Mouse (Mus musculus) neural tube, embryonic 13.5 days (tissue): ENCODE results near the gene Plekhg5. TPM values are rescaled to one million over a fixed set of nuclear protein-coding genes. Genes with fewer than 3 reads are reported as not detected.
A peak's percentile ranks its signal among the peaks of the same experiment; 100 is the strongest.

Source experiments
- ATAC-seq: fragments of 200-750 bp; cut with Nextera tagmentation; 2 replicates; pipeline ENCODE4 v1.8.0; 2017; ENCODE audit warnings: low read depth, mild to moderate bottlenecking, moderate TSS enrichment, moderate library complexity
- H3K27ac ChIP-seq: fragments of 300-500 bp; sonication (generic); replicated peaks from 2 replicates; pipeline ENCODE4 v1.5.1; 2015; ENCODE audit warnings: moderate library complexity, mild to moderate bottlenecking, inconsistent platforms
- H3K27me3 ChIP-seq: fragments of 300-500 bp; sonication (generic); 2 replicates; pipeline ENCODE4 v1.6.1; 2015; ENCODE audit warnings: mild to moderate bottlenecking, inconsistent platforms
- H3K36me3 ChIP-seq: fragments of 300-500 bp; sonication (generic); 2 replicates; pipeline ENCODE4 v1.6.1; 2015; ENCODE audit warnings: mild to moderate bottlenecking, inconsistent platforms
- H3K4me1 ChIP-seq: fragments of 300-500 bp; sonication (generic); replicated peaks from 2 replicates; pipeline ENCODE4 v1.6.1; 2015; ENCODE audit warnings: inconsistent platforms
- H3K4me2 ChIP-seq: fragments of 300-500 bp; sonication (generic); 2 replicates; pipeline ENCODE4 v1.6.1; 2015; ENCODE audit warnings: inconsistent platforms, mild to moderate bottlenecking, moderate library complexity
- H3K4me3 ChIP-seq: fragments of 300-500 bp; sonication (generic); 2 replicates; pipeline ENCODE4 v1.5.1; 2015; ENCODE audit warnings: mild to moderate bottlenecking, inconsistent platforms
- H3K9ac ChIP-seq: fragments of 300-500 bp; sonication (generic); 2 replicates; pipeline ENCODE4 v1.6.1; 2015; ENCODE audit warnings: moderate library complexity, mild to moderate bottlenecking, inconsistent platforms
- H3K9me3 ChIP-seq: fragments of 300-500 bp; sonication (generic); 2 replicates; pipeline ENCODE4 v1.6.1; 2016; ENCODE audit warnings: inconsistent platforms
- WGBS: fragments of 180-500 bp; shearing (Covaris S2); methylation state at CpG from one replicate; pipeline ENCODE4 v1.1.7; 2015; 5-methylcytosine and 5-hydroxymethylcytosine counted together
- polyA plus RNA-seq: library from polyadenylated mRNA; unstranded; fragments of >200 nt; fragmentation: Nextera tagmentation; extraction: Ambion mirVana; gene quantifications from 2 replicates; pipeline ENCODE4 v1.2.1, GENCODE M21; 2015

Plekhg5 gene
- polyA plus RNA-seq, 1 experiment from 2014 or later = 9.9 TPM

GRCm38 (mm10) chr4:152145473-152145872 lies 73.2 kb downstream of the Plekhg5 start:
- Histone ChIP-seq H3K9me3 (no peaks in the 10 kb centered on the region), H3K4me1 (no peaks in the 10 kb centered on the region), H3K9ac (no peak overlapping the region), H3K27me3 (peaks cover 55% of the 10 kb centered on the region), H3K4me3 (no peak overlapping the region), H3K27ac (no peak overlapping the region), H3K4me2 (no peak overlapping the region), H3K36me3 (no peaks in the 10 kb centered on the region)
- ATAC-seq = no peak
- 66% methylated on average over 10 of the region's 10 CpGs for WGBS

DNA sequence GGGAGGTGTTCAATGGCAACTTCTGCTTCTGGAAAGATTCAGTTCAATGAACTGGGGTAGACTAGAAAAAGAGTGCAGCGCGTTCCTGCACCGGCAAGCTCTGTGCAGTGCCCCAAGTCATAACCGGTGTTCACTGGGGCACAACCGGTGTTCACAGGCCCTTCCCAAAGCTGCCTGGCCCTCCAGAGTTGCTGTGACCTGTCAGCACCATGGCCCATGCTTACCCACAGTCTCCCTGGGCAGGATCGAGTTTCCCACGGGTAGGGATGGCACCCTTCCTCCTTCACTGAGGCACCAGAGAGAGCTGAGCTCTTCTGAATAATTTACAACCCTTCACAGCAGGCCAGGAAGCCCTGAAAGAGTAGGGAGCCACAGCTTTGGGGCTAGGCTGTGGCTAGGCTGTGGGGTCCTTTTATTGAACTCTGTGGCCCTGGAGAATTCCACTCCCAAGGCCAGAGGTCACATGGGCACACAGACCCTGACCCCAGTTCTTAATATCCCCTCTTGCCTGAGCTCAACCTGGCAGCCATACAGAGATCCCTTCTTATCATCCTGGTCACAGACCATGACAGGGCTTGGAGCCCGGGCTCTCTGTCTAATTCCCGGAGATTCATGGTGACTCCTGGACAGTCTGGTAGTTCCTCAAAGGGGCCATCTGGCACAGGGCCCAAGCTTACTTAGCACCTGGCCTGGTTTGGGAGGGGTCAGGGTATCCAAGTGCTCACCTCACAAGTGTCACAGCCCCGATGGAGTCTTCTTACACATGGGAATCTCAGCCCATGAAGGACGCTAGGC lies 73.9 kb downstream of the Plekhg5 start:
- H3K4me3 ChIP-seq = no peak overlapping the region
- no peaks in the 10 kb centered on the region for H3K4me1 ChIP-seq
- H3K27me3 ChIP-seq = peaks cover 56% of the 10 kb centered on the region
- H3K9ac ChIP-seq = no peak overlapping the region
- ATAC-seq = no peak
- no peaks in the 10 kb centered on the region for H3K9me3 ChIP-seq
- H3K4me2 ChIP-seq = no peak overlapping the region
- 48% methylated on average over 11 of the region's 11 CpGs for WGBS
- H3K27ac ChIP-seq = no peak overlapping the region
- no peaks in the 10 kb centered on the region for H3K36me3 ChIP-seq

- H3K9ac ChIP-seq = no peak overlapping the region
- no peaks in the 10 kb centered on the region for H3K9me3 ChIP-seq
- H3K4me2 ChIP-seq = no peak overlapping the region
- no peak overlapping the region for H3K4me3 ChIP-seq
- WGBS = 71% methylated on average over 4 of the region's 4 CpGs
- peaks cover 81% of the 10 kb centered on the region for H3K27me3 ChIP-seq
- no peak overlapping the region for H3K27ac ChIP-seq
- ATAC-seq = no peak
- H3K36me3 ChIP-seq = no peaks in the 10 kb centered on the region
- H3K4me1 ChIP-seq = peaks cover 15% of the 10 kb centered on the region
These were observed 78.2 kb downstream of the Plekhg5 start for GRCm38 (mm10) chr4:152150546-152150945.

- Histone ChIP-seq H3K9me3 (no peaks in the 10 kb centered on the region), H3K27ac (no peak overlapping the region), H3K4me1 (peaks cover 15% of the 10 kb centered on the region), H3K4me2 (peak overlapping the region; percentile 54), H3K4me3 (peak overlapping the region; percentile 30), H3K36me3 (no peaks in the 10 kb centered on the region), H3K27me3 (peaks cover 85% of the 10 kb centered on the region), H3K9ac (peak overlapping the region; percentile 38; the same call in 1 of the 2 replicates)
- ATAC-seq = no peak
- WGBS = 20% methylated on average over 7 of the region's 7 CpGs
These were observed 79.2 kb downstream of the Plekhg5 start for GRCm38 (mm10) chr4:152151451-152151965.

DNA sequence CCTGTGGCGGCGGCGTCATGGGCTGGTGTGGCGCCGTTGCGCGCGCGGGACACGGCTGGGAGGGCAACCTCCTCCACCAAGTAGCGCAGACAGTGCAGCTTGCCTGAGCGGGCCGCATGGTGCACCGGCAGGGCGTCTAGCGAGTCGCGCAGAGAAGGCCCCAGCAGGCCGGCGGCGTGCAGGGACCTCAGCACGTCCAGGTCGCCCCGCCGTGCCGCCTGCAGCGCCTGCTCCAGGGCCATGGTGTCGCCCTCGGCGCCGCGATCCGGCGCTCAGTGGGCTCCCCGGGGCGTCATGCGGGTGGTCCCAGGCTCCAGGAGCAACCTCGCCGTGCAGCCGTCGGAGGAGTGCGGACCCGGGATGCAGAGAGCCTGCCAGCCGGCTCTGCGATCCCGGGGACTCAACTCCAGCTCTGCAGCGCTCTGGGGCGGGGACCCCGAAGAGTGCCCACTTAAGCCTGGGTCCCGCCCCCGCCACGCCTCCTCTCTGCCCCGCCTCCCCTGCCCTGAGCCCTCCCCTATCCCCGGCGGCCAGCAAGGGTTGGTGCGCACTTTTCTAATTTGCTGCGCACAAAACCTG lies 79.8 kb downstream of the Plekhg5 start, which contains the start of gene Espn:
TSS of gene Espn (minus strand) at position 406 of the 579 bp plus-strand sequence.
- peaks cover 84% of the 10 kb centered on the region for H3K27me3 ChIP-seq
- no peak within 1 kb of the TSS for H3K27ac ChIP-seq
- WGBS = under 1% methylated on average over 57 of the region's 57 CpGs
- peak; percentile 57 for ATAC-seq
- peak within 1 kb of the TSS; percentile 38; the same call in 1 of the 2 replicates for H3K9ac ChIP-seq
- no peaks in the 10 kb centered on the region for H3K36me3 ChIP-seq
- peak within 1 kb of the TSS; percentile 30 for H3K4me3 ChIP-seq
- H3K4me1 ChIP-seq = peaks cover 15% of the 10 kb centered on the region
- H3K9me3 ChIP-seq = no peaks in the 10 kb centered on the region
- H3K4me2 ChIP-seq = peak within 1 kb of the TSS; percentile 54

GRCm38 (mm10) chr4:152153771-152154177 lies 81.5 kb downstream of the Plekhg5 start:
- Histone ChIP-seq H3K4me1 (peaks cover 24% of the 10 kb centered on the region), H3K27ac (no peak overlapping the region), H3K9ac (no peak overlapping the region), H3K9me3 (no peaks in the 10 kb centered on the region), H3K4me2 (peak overlapping the region; percentile 40), H3K4me3 (0 out of 2 replicates have a peak overlapping the region, but pooled peaks have one; percentile 8), H3K27me3 (peaks cover 94% of the 10 kb centered on the region), H3K36me3 (no peaks in the 10 kb centered on the region)
- no peak for ATAC-seq
- WGBS = 3% methylated on average over 23 of the region's 23 CpGs

DNA sequence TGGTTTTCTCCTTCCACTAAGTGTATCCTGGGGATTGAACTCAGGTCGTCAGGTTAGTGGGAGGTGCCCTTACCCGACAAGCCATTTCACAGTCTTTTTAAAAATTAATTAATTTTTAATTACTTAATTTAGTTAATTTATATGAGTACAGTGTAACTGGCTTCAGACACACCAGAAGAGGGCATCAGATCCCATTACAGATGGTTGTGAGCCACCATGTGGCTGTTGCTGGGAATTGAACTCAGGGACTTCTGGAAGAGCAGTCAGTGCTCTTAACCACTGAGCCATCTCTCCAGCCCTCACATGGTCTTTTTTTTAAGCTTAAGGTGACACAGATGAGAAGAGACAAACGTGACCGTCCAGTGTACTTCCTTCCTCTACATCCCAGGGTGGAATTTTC lies 82.7 kb downstream of the Plekhg5 start:
- H3K36me3 ChIP-seq = no peaks in the 10 kb centered on the region
- no peak overlapping the region for H3K9ac ChIP-seq
- no peak overlapping the region for H3K4me3 ChIP-seq
- no peak overlapping the region for H3K4me2 ChIP-seq
- peaks cover 35% of the 10 kb centered on the region for H3K4me1 ChIP-seq
- H3K27ac ChIP-seq = no peak overlapping the region
- peaks cover 95% of the 10 kb centered on the region for H3K27me3 ChIP-seq
- 63% methylated on average over 4 of the region's 4 CpGs for WGBS
- ATAC-seq = no peak
- no peaks in the 10 kb centered on the region for H3K9me3 ChIP-seq

DNA sequence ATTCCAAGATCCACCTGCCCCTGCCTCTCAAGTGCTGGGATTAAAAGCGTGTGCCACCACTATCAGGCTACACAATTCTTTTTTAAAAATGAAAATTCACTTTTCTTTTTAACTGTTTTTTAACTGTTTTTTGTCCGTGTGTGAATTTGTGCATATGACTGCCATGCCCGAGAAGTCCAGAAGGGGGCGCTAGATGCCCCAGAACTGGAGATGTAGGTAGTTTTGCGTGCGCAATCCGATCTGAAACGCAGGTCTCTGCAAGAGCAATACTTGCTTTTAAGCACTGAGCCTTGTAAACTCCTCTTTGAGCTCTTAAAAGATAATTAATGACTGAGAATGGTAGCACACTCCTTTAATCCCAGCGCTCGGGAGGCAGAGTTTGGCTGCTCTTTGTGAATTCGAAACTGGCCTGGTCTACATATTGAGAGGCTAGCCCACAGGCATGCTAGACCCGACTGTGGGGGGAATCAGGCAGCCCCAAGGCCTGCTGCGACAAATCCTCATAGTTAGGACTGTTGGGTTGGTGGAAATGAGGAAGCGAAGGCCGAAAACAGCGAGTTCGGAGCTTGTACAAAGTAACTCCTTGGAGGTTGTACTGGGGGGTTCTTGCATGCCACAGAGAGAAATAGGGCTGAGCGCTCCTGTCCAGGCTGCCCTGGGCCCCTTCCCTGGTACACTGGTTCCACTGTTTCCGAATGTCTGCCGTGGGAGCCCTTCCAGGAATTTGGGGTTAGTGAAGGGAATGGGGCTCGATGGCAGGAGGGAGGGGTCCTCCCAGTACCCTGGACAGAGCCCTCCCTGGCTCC lies 85.7 kb downstream of the Plekhg5 start:
- ATAC-seq = no peak
- H3K4me1 ChIP-seq = peaks cover 26% of the 10 kb centered on the region
- H3K9ac ChIP-seq = no peak overlapping the region
- 0 out of 2 replicates have a peak overlapping the region, but pooled peaks have one; percentile 1 for H3K4me3 ChIP-seq
- no peak overlapping the region for H3K27ac ChIP-seq
- H3K36me3 ChIP-seq = no peaks in the 10 kb centered on the region
- WGBS = 16% methylated on average over 21 of the region's 21 CpGs
- peak overlapping the region; percentile 30; the same call in 1 of the 2 replicates for H3K4me2 ChIP-seq
- H3K27me3 ChIP-seq = peaks cover 95% of the 10 kb centered on the region
- H3K9me3 ChIP-seq = no peaks in the 10 kb centered on the region

DNA sequence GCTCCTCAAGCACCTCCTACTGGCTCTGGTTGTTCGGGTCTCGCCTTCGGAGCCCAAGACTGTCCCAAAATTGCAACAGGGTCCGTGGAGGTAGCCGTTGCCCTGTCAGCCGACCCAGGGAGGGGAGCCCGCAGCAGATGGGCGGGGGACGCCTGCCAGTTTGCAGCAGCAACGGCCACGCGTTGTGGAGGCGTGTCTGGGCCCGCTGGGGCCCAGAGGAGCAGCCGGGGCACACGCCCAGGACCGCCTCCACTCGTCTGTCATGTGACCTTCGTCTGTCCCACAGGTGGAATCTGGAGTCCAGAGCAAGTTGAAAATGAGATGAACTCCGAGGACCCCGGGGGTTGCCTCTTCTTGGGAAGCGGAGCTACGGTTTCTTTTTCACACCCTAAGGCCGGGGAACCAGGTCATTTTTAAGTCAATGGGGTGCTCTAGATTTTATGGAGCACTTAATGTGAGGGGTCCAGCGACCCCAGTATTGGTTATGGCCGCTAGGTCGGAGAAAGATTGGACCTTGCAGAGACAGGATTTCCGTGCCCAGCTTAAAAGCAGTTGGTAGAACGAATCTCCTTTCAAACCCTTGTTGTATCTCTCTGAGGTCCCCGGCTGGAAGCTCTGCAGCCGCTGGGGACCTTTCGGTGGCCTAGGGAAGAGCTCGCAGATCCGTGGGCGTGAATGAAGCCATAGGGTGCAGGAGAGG lies 86.4 kb downstream of the Plekhg5 start, which contains the start of gene Hes2:
TSS of gene Hes2 (plus strand) at position 283 of the 700 bp plus-strand sequence.
- Histone ChIP-seq H3K9ac (no peak within 1 kb of the TSS), H3K27ac (no peak within 1 kb of the TSS), H3K36me3 (no peaks in the 10 kb centered on the region), H3K9me3 (no peaks in the 10 kb centered on the region), H3K27me3 (peaks cover 88% of the 10 kb centered on the region), H3K4me2 (peak within 1 kb of the TSS; percentile 30), H3K4me1 (peaks cover 22% of the 10 kb centered on the region), H3K4me3 (peak within 1 kb of the TSS; percentile 4; the same call in 1 of the 2 replicates)
- no peak for ATAC-seq
- 2% methylated on average over 35 of the region's 35 CpGs for WGBS

GRCm38 (mm10) chr4:152159285-152159678 lies 87.0 kb downstream of the Plekhg5 start:
- peaks cover 20% of the 10 kb centered on the region for H3K4me1 ChIP-seq
- no peak for ATAC-seq
- no peaks in the 10 kb centered on the region for H3K9me3 ChIP-seq
- no peak overlapping the region for H3K27ac ChIP-seq
- H3K4me2 ChIP-seq = peak overlapping the region; percentile 30; the same call in 1 of the 2 replicates
- H3K36me3 ChIP-seq = no peaks in the 10 kb centered on the region
- peaks cover 88% of the 10 kb centered on the region for H3K27me3 ChIP-seq
- WGBS = 2% methylated on average over 19 of the region's 19 CpGs
- H3K9ac ChIP-seq = no peak overlapping the region
- H3K4me3 ChIP-seq = peak overlapping the region; percentile 4; the same call in 1 of the 2 replicates

- no peak for ATAC-seq
- 39% methylated on average over 4 of the region's 4 CpGs for WGBS
- H3K27ac ChIP-seq = no peak overlapping the region
- H3K9me3 ChIP-seq = no peaks in the 10 kb centered on the region
- H3K9ac ChIP-seq = no peak overlapping the region
- peaks cover 20% of the 10 kb centered on the region for H3K4me1 ChIP-seq
- no peak overlapping the region for H3K4me3 ChIP-seq
- no peak overlapping the region for H3K4me2 ChIP-seq
- H3K36me3 ChIP-seq = no peaks in the 10 kb centered on the region
- H3K27me3 ChIP-seq = peaks cover 73% of the 10 kb centered on the region
These were observed 88.5 kb downstream of the Plekhg5 start for GRCm38 (mm10) chr4:152160748-152161147.
